Mouse (Mus musculus): ENCODE measurements around the gene Fbxw8.

Fbxw8 gene

DNA sequence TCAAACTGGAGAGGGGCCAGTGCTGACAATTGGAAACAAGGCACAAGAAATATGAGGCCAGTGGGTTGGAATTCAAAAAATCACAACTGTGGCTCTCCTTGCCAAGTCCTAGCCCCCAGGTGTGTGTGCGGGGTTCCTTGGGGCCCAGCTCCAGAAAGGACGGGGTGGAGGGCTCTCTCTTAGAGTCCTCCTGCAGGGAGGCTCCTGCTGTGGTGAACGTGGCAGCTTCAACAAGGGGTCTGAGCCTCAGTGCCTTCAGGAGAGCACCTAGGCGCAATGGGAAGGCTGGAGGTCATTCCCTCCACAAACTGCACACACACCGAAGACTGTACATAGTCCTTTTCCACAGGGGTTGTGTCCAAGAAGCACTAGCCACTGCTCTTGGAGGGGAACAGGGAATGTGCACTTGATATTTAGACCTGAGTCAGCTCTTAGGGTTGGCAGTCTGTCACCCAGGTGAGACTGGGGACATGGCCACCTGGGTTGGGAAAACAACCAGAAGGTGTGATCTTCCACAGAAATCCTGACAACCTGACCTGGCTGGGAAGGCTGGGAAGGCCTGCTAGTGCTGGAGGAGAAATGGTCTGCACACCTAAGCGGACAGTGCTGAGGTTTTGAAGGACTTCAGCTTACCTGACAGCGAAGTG is 46.3 kb downstream of the Fbxw8 start:
- no peak for DNase-seq (ENCODE audit: low read depth in 2 of 2, low spot score in 2 of 2)

DNA sequence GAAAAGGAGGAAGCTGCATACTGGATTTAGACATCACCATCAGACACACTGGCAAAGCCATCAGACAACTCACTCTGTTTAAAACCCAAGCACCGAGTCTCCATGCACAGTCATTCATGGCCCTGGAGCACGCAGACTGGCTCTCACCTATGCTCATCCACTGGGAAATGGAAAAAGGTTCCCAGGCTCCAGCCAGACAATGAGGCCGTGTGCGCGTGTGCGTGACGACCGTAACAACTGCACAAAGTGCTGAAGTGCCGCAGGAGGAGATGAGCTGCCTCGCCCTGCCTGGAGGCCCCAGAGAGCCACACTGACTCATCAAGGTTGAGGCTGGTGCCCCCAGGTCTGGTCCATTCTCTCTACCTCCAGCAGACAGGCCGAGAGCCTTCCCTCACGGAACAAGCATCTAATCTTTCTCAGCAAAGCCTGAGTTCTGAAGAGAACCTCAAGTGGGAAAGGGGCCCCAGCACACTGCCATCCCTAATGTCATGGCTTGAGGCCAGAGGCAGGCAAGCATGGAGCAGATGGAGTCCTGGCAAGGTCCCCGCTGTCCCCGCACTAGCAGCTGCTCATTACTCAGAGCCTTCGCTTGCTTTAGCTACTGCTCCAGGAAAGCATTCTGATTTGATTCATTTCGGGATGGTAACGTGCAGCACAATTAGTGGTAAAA is 47.0 kb downstream of the Fbxw8 start:
- no peak for DNase-seq (ENCODE audit: low read depth in 2 of 2, low spot score in 2 of 2)

- no peak for DNase-seq (ENCODE audit: low read depth in 2 of 2, low spot score in 2 of 2)
Observed at GRCm38 (mm10) chr5:118106667-118107066, 48.6 kb downstream of the Fbxw8 start.

GRCm38 (mm10) chr5:118105536-118105935 is 49.7 kb downstream of the Fbxw8 start:
- no peak for DNase-seq (ENCODE audit: low read depth in 2 of 2, low spot score in 2 of 2)

DNA sequence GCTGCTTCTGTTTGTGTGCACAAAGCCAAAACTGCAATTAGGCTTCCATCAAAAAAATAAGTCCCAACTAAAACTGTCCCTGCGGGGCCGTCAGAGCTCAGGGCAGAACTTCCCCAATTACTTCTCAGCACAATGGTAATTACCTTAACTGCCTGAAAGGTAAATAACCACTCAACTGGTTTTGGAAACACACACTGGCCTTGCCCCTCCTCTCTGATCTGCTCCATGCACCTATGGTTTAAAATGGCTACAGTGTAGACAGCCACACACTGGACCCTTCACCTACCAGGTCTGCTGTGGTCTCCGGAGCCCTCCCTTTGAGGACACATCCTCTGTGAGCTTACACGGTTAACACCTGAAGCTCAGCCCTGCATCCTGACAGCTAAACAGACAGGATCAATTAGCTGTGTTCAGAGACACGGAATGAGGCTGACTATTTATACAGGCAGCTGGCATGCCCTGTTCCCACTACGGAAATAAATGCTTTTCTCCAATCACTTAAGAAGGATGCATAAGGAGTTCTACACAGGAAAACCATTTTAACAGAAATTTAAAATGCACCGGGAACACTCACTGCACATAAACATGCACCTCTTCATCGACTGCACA is 55.3 kb downstream of the Fbxw8 start:
- DNase-seq (ENCODE audit: low read depth in 2 of 2, low spot score in 2 of 2) = no peak

DNA sequence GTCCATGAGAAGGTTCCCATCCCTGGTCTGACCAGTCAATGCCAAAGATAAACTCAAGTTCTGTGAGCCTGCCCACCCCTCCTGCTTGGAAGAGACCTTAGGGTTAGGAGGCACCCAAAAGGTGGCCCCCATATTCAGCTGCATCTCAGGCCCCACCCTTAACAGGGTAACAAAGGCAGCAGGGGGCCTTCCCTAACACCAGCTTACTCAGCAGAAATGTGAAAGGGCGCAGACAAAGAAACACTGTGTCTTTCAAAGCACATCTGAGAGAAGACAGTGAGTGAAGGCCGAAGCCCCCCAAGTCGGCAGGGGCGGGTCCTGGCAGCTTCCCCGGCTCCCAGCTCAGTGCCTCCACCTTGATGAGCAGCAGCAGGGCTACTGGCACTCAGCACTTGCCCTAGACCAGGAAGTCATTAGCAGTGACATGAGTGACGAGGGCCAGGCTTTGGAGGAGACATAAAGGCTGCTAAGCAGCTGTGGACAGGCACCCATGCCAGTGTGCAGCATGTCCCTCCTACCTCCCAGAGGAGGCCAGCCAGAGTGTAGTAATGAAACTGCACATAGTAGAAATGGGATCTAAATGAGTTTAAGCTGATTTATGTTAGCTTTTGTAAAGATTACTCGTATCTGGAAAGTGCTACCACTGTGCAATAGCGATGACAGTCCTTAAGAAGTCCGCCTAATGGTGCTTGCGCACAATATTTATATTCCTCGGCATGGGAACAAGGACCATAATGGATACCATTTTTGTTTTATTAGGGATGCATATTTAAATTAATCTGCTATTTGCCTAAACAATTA is 56.0 kb downstream of the Fbxw8 start:
- DNase-seq (ENCODE audit: low read depth in 2 of 2, low spot score in 2 of 2) = no peak

GRCm38 (mm10) chr5:118096317-118096716 is 58.9 kb downstream of the Fbxw8 start:
- no peak for DNase-seq (ENCODE audit: low read depth in 2 of 2, low spot score in 2 of 2)

- no peak for DNase-seq (ENCODE audit: low read depth in 2 of 2, low spot score in 2 of 2)
Observed at GRCm38 (mm10) chr5:118095849-118096248, 59.4 kb downstream of the Fbxw8 start.

DNA sequence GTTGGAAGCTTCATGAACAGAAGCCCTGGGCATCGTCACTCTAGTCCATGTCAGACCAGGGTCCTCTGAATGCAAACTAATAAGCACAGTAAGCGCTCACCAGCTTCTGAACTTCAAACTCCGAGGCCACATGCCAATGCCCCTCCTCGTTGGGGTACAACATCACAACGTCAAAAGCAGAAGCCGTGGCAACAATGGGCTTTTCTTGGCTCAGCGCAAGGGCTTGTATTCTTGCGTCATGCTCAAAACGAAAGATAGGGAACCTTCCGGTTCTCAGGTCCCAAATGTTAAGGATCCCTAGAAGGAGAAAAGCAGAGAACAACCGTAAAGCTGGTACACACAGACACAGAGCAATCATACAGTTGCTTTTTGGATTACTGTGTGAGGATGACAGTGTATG is 59.8 kb downstream of the Fbxw8 start:
- no peak for DNase-seq (ENCODE audit: low read depth in 2 of 2, low spot score in 2 of 2)

GRCm38 (mm10) chr5:118093321-118094035 is 61.8 kb downstream of the Fbxw8 start:
- no peak for DNase-seq (ENCODE audit: low read depth in 2 of 2, low spot score in 2 of 2)

DNA sequence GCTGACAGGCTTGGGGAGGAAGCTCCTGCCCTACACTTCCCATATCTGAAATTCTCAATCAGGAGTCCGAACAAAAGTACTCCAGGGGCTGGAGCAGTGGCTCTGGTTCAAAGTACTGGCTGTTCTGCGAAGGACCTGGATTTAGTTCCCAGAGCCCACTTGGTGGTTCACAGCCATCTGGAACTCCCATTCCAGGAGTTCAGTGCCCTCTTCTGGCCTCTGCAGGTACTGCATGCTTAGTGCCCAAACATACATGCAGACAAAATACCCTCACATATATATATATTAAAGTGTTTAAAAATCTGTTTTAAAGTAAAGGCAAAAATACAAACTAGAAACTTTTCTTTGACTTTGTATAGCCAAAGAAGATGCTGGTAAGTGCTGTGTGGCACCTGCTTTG is 64.4 kb downstream of the Fbxw8 start:
- DNase-seq (ENCODE audit: low read depth in 2 of 2, low spot score in 2 of 2) = peak; percentile 31 to 61

GRCm38 (mm10) chr5:118090101-118090500 is 65.2 kb downstream of the Fbxw8 start:
- no peak for DNase-seq (ENCODE audit: low read depth in 2 of 2, low spot score in 2 of 2)

- no peak for DNase-seq (ENCODE audit: low read depth in 2 of 2, low spot score in 2 of 2)
Observed at GRCm38 (mm10) chr5:118089102-118089501, 66.2 kb downstream of the Fbxw8 start.

DNA sequence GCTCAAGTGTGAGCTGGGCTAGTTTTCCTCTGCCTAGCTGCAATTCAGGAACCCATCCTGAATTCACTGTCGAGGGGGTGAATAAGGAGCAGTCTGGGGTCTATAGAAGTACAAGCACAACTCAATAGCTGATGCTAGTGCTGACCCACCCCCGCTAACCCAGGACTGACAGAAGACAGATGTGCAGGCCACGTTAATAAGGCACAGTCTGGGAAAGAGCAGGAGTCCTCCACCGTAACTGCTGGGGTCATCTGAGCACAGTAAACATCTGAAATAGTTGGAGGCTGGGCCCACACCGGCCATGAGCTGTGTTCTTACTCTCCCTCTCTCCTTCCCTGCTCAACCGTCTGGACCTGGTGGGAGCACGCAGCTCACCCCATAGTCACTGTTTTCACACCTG is 68.3 kb downstream of the Fbxw8 start:
- no peak for DNase-seq (ENCODE audit: low read depth in 2 of 2, low spot score in 2 of 2)

- DNase-seq (ENCODE audit: low read depth in 2 of 2, low spot score in 2 of 2) = no peak
Observed at GRCm38 (mm10) chr5:118085313-118085712, 70.0 kb downstream of the Fbxw8 start.

DNA sequence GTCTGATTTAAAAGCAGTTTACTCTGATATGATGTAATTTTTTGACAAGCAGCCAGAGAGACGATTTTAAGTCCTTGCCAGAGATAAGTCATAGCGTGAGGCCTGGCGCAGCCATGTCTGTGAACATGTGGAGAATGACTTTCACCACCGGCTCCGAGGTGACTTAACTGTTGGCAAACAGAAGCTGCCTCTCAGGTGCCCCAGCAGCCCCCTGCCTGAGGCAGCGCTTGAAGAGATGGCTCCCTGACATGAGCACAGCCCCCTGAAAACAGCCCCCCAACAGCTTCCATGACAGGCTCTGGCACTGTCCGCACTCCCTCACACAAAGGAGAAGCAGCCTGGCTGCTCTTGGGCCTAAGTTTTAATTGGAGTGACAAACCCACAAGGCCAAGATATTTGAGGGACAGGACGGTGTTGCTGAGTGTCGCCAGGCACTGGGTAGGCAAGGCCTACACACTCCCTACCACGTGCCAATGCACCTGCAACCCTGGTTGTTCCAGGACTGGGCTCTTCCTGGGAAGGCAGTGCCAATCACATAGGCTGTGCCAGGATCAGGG is 71.0 kb downstream of the Fbxw8 start:
- DNase-seq (ENCODE audit: low read depth in 2 of 2, low spot score in 2 of 2) = no peak

DNA sequence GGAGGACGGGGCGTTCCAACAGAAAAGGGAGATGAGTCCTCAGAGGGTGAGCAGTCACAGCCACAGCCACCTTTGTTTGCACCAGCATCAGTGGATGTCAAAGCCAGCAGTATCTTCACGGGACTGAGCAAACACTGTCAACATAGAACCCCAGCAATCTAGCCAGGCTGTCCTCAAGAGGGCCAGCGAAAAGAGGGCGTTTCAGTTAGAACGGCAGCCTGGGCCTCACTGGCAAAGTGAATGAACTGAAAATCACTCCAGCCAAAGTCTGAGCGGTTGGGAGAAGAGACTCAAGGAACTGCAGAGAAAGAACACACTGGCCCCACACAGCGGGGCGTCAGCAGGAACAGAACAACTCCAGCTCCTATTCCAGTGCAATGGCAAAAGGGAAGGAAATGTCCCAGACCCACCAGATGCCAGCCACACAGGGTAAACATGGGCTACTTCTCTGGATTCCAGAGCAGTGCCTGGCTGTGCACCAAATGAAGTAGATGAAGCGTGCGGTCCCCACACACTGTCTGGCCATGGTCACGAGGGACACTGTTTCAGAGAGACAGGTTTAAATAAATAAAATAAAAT is 72.1 kb downstream of the Fbxw8 start:
- no peak for DNase-seq (ENCODE audit: low read depth in 2 of 2, low spot score in 2 of 2)

DNA sequence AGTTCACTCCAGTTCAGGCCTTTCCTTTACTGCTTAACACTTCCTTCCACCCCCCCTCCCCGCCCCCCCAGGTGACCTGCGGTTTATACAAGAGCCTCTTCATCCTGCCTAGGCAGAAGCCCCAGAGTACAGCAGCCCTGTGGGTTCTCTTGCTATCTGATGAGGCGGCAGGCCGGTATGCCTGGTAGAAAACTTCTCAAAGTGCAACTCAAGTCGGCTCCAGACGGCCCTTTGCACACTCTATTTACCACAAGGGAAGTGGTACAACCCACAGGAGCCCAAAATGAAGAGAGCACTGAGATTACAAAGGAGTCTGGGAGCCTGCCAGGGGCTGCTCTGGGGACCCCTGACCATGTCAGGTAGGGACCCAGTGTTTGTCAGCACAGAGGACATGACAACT is 73.3 kb downstream of the Fbxw8 start:
- peak; percentile 47 to 58 for DNase-seq (ENCODE audit: low read depth in 2 of 2, low spot score in 2 of 2)

GRCm38 (mm10) chr5:118081374-118081949 is 73.8 kb downstream of the Fbxw8 start:
- DNase-seq (ENCODE audit: low read depth in 2 of 2, low spot score in 2 of 2) = no peak

DNA sequence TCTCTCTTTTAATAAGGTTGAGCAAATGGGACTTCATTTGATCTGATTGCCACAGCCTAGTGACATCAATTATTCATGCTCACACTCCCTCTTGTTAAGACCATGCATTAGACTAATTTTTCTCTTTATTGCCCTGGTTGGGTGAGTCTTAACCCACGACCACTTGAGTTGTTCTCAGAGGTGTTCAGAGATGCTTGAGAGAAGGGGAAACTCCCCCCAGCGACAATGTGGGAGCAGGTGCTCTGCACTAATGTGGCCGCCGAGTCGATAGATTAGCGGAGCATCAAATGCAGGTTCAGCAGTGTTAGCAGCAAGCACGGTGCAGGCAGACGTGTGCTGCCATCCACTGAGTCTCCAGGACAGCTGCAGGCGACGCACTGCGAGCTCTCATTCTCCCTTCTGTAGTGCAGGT is 75.4 kb downstream of the Fbxw8 start:
- no peak for DNase-seq (ENCODE audit: low read depth in 2 of 2, low spot score in 2 of 2)
